13 mouse cellular contexts compared by ENCODE assay signal in the genomic region with DNA sequence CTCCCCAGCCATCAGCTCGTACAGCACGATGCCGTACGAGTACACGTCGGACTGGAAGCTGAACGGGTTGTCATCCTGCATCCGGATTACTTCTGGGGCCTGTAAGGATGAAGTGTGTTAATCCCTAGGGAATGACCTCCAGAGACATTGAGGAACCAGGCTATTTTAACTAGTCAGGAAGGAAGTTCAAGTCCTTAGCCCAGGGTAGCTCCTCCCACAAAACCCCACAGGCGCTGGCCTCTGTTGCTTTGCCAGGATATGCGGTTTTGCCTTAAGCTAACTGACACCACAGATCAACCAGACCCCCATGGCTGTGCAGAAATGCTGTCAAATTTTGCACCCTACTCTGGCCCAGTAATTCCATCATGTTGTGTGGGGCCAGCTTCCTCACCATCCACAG. TPM values are rescaled to one million over a fixed set of nuclear protein-coding genes. Genes with fewer than 3 reads are reported as not detected.
DNase-seq lines count a peak whose midpoint lies in the region.
"Had no signal": no experiment of that assay in that cellular context is flagged by ENCODE, and none has a peak within 500 bp of the region (broad histone marks: within the 10 kb centered on the region; RNA-seq: fewer than 3 reads in every experiment).

No protein-coding gene starts in this region.

- 92% methylated on average over 10 of the region's 10 CpGs for WGBS in heart, embryonic 10.5 days

- H3K27ac ChIP-seq in heart, embryonic 10.5 days = no peak overlapping the region
- H3K27ac ChIP-seq: liver, embryonic 15.5 days had no signal

- peak; percentile 39 to 69 for DNase-seq in heart, adult 9 months (ENCODE audit: low spot score in 2 of 2)
- no peak for DNase-seq in heart, embryonic 10.5 days (ENCODE audit: low spot score)
- peak; percentile 31 to 36 for DNase-seq in heart, postnatal 10 days
- DNase-seq in kidney, postnatal 25 days = peak; percentile 52 to 66
- peak; percentile 55 to 59 for DNase-seq in thymus, postnatal 10 days (ENCODE audit: low spot score in 2 of 2)
- DNase-seq in B cell, adult 2 months = no peak
- no peak for DNase-seq in right cerebral cortex, adult 18-20 months
- no peak for DNase-seq in layer of hippocampus, postnatal 14 days (ENCODE audit: low spot score in 2 of 2)
- DNase-seq: forebrain, postnatal 0 days had no signal

- H3K4me3 ChIP-seq in heart, embryonic 10.5 days = no peak overlapping the region
- H3K4me3 ChIP-seq: liver, embryonic 15.5 days had no signal

- H3K27me3 ChIP-seq in heart, embryonic 10.5 days (ENCODE audit: insufficient read depth, poor library complexity, severe bottlenecking) = no peaks in the 10 kb centered on the region
- H3K27me3 ChIP-seq: CH12.LX; liver, embryonic 15.5 days had no signal

- H3K36me3 ChIP-seq in heart, embryonic 10.5 days = peaks cover 99% of the 10 kb centered on the region

- intact Hi-C loops in heart, postnatal 10 days (cut with DNase I) = no loop called here

- no peaks in the 10 kb centered on the region for H3K4me1 ChIP-seq in heart, embryonic 10.5 days
- H3K4me1 ChIP-seq: liver, embryonic 15.5 days had no signal

- no peaks in the 10 kb centered on the region for H3K9me3 ChIP-seq in heart, embryonic 10.5 days
- H3K9me3 ChIP-seq: liver, embryonic 15.5 days had no signal

RNA-seq across cellular contexts. Expression of a gene that starts 18.1 kb away (rescaled TPM):
- polyA plus RNA-seq in heart, embryonic 10.5 days (2016; fragmentation: Nextera tagmentation; extraction: Ambion mirVana) = 23.5 and 27.7 TPM in 2 replicates
- total RNA-seq in heart, postnatal 10 days (2021) = 10 to 100 TPM; 28.2 to 31.3 TPM
- 10 to 100 TPM; 33.5 to 37.0 TPM for total RNA-seq in layer of hippocampus, postnatal 14 days (2021)

RNA-seq across cellular contexts. Expression of a gene that starts 27.4 kb away (rescaled TPM):
- 0.07 and 0.36 TPM in 2 replicates for polyA plus RNA-seq in heart, embryonic 10.5 days (2016; fragmentation: Nextera tagmentation; extraction: Ambion mirVana)
- under 1 TPM in 1 of 2 experiments, not detected in 1; 0.17 TPM for total RNA-seq in heart, postnatal 10 days (2021)
- total RNA-seq in layer of hippocampus, postnatal 14 days (2021) = not detected
- total RNA-seq: CH12.LX; layer of hippocampus, adult 8-10 months; midbrain, postnatal 0 days had no signal

RNA-seq across cellular contexts. Expression of a gene that starts 56.6 kb away (rescaled TPM):
- polyA plus RNA-seq in heart, embryonic 10.5 days (2016; fragmentation: Nextera tagmentation; extraction: Ambion mirVana) = 94.0 and 101 TPM in 2 replicates
- total RNA-seq in heart, postnatal 10 days (2021) = 100 to 1,000 TPM; 111 to 119 TPM
- total RNA-seq in layer of hippocampus, postnatal 14 days (2021) = 100 to 1,000 TPM; 102 TPM

Comparison
In these comparisons a context has a peak if more than half of its experiments do, and no peak if none do; other contexts are left out.
1. DNase-seq: peak in heart, adult 9 months (2 of 2), heart, postnatal 10 days (2 of 2), kidney, postnatal 25 days (2 of 2) and thymus, postnatal 10 days (2 of 2); none in heart, embryonic 10.5 days (single experiment), B cell, adult 2 months (0 of 2), right cerebral cortex, adult 18-20 months (single experiment) and layer of hippocampus, postnatal 14 days (0 of 2).